Mouse (Mus musculus): ENCODE results near the gene Daam1. TPM values are rescaled to one million over a fixed set of nuclear protein-coding genes. Genes with fewer than 3 reads are reported as not detected.

The Daam1 gene
- total RNA-seq, 2 experiments from 2014 or later, result 18.8 to 21.2 TPM

DNA sequence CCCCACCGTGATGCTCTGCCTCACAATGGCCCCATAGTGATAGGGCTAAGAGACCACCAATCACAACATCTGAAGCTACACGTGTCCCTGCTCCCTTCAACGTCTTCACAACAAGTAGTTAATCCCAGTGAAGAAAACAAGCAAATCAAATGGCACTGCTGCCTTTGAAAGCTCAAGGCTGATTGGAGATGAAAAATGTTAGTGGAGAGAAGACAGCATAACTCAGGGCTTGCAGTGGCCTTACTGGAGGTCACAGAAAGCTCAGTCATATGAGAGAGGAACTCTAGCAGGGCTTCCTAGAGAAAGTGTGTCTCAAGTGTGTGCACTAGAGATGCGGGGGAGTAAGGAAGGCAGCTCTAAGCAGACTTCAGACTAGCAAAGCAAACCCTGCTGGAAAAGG, 131.7 kb downstream of the Daam1 start:
- peak in 1 of 2 experiments; percentile 22 for DNase-seq (ENCODE audit: low spot score in 2 of 2)

DNA sequence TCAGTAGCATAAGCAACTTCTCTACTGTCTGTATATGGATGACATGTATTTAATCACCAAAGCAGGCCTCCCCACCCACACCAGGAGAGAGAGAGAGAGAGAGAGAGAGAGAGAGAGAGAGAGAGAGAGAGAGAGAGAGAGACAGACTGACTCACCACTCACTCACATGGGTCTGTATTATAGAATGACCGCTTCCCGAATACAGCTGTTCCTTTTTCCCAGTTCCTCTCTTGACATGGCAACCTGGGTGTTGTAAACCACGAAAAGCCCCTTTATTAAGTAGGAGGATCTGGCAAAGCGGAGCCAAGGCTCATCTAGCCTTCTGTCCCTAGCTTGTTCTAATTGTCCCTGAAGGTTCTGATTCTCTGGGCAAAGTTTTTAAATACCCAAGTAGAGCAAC, 137.7 kb downstream of the Daam1 start:
- no peak for DNase-seq (ENCODE audit: low spot score in 2 of 2)

GRCm38 (mm10) chr12:71969022-71969421, 138.1 kb downstream of the Daam1 start:
- no peak for DNase-seq (ENCODE audit: low spot score in 2 of 2)

DNA sequence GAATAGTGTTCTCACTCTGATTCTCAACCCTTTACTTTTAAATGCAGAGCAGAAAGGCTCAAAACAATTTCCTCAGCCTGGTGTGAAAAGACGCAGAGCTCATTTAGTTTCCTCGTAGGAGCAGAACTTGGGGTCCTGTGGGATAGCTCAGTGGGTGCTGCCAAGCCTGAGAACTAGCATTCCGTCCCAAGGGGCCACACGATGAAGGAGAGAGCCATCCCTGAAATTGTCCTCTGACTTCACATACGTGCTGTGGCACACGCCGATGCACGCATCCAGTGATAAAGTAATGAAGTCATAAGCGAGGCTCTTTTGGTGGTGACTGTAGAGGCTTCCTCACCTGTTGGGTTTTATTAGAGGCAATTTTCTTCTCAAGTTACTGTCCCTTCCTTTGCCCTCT, 138.6 kb downstream of the Daam1 start:
- no peak for DNase-seq (ENCODE audit: low spot score in 2 of 2)

- no peak for DNase-seq (ENCODE audit: low spot score in 2 of 2)
Measured at GRCm38 (mm10) chr12:71969941-71970629, 139.2 kb downstream of the Daam1 start.

DNA sequence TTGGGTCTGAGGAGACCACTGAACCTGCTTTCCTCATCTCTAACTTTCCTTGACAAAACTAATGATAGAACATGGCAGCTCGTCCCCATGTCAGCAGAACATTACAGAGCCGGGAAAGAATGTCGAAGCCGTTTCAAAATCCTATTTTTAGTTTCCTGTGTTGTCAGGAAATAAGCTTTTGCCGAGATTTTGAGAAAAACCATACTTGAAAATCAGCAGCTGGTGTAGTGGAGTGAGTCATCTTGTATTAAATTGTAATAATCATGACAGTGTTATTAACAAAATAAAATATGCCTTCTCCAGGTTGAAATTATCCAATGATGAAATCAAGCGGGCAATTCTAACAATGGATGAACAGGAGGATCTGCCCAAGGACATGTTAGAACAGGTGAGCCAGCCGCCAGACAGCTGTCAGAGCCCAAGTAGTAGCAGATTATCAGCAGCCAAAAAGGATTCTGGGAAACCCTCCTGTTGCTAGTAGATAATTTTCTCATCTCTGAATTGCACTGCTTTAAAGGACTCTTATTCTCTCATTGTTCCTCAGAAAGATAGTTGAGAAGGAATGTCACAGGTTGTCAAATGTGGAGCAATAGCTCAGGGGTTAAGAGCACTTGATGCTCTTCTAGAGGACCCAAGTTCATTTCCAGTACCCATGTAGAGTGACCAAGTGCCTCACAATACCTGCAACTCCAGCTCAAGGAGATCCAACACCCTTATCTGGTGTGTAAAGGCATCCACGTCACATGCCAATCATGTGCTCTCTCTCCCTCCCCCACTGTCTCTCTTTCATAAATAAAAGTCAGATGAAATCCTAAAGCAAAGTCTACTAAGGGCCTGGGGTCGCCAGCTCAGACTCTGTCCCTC, 140.1 kb downstream of the Daam1 start:
- no peak for DNase-seq (ENCODE audit: low spot score in 2 of 2)

- DNase-seq (ENCODE audit: low spot score in 2 of 2), result no peak
Measured at GRCm38 (mm10) chr12:71972126-71972525, 141.2 kb downstream of the Daam1 start.

DNA sequence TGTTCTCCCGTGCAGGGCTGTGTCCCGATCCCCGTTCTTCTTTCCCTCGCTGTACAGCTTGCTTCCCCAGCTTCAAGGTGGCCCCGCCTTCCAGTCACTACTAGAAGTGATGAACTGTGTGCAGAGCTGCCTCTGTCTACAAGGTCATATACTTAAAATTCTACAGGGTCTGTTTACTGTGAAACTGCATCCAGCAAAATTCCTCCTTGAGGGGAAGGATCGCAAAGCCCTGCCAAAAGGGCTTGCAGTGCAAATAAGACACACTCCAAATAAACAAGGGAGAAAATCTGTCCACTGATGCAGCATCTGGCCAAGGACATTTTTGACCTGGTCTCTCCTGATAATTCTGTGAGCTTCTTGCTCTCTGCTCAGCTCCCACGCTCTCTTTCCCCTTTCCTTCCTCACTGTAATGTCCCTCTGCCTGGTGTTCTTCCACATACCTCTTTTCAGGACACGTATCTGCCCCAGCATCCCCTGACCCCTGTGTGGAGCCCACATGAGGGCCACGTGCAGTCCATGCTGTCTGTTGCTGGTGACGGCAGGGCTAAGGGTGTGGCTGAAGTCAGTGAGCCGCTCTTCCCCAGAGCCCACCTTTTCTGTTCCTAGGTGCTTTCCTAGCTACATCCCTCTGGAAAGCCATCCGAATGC, 141.9 kb downstream of the Daam1 start:
- DNase-seq (ENCODE audit: low spot score in 2 of 2), result no peak

- DNase-seq (ENCODE audit: low spot score in 2 of 2), result no peak
Measured at GRCm38 (mm10) chr12:71973577-71973976, 142.7 kb downstream of the Daam1 start.

- DNase-seq (ENCODE audit: low spot score in 2 of 2), result no peak
Measured at GRCm38 (mm10) chr12:71975626-71976025, 144.7 kb downstream of the Daam1 start.

DNA sequence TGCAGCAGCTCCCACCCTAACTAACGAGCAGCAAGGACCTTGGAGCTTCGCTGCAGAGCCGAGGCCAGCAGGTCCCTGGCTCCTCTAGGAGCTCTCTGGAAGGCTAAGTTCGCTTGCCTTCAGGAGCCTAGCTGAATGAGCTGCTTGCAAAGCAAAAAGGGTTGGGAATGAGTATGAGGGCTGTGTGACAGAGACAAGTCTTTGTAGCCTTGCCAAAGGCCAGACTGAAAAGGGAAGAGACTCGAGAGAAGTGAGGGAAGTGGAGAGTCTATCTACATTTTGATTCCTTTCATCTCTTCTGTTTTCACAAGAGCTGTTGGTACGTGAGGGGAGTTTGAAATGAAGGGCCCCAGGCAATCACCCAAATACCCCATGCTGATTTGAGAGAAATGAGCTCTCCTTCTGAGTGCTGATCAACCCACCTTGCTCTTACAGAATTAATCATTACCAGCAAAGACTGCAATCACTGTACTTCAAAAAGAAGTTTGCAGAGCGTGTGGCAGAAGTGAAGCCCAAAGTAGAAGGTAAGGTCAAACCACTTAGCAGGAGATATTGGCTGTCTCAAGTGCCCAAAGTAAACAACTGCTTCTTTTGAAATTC, 145.6 kb downstream of the Daam1 start:
- no peak for DNase-seq (ENCODE audit: low spot score in 2 of 2)

GRCm38 (mm10) chr12:71977364-71977763, 146.5 kb downstream of the Daam1 start:
- DNase-seq (ENCODE audit: low spot score in 2 of 2), result no peak

GRCm38 (mm10) chr12:71978513-71979352, 147.9 kb downstream of the Daam1 start:
- no peak for DNase-seq (ENCODE audit: low spot score in 2 of 2)

DNA sequence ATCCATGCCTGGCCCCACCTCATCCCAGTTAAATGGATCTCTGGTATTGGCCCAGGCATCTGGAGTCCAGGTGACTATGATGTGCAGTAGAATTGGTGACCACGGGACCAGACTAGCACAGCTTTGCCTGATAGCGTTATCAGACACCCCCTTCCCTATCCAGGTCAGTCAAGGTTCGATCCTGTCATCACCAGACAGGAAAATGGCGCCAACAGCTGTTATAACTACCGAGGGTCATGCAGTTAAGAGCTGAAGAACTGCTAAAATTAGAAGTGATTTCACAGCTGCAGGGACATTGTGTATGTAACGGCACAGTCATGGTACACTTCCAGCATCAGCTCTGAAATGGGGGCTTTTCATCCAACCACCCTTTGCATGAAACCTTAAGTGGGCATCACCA, 149.3 kb downstream of the Daam1 start:
- DNase-seq (ENCODE audit: low spot score in 2 of 2), result no peak

DNA sequence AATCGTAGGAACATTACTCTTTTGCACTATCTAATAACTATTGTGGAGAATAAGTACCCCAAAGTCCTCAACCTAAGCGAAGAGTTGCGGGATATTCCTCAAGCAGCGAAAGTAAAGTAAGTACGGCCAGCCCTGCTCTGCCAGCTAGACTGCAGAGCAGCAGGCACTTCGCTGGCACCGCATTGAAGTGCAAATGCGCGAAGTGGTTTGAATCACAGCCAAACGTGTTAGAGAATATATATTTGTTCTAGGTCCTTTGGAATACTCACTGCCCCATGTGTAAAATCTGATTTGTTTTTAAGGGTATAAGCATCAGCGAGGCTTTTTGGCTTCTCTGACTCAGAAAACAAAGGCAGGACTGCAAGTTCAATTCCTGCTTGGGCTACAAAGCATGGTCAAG, 149.9 kb downstream of the Daam1 start:
- no peak for DNase-seq (ENCODE audit: low spot score in 2 of 2)

DNA sequence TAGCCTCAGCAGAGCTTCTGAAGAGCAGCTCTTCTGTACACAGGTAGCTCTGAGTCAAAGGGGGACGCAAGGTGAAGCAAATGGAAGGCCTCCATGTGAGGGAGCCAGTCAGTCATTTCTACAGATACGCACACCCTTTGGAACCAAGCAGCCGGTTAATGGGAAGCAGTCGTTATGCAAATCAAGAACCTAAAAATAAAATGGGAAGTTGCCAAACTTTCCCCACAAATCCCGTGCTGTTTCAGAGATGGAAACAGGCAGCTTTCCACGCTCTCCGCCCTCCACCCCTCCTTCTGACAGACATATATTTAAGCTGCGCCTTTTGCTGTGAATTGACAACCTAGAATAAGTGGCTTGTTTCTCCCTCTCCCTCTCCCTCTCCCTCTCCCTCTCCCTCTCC, 150.4 kb downstream of the Daam1 start:
- no peak for DNase-seq (ENCODE audit: low spot score in 2 of 2)

DNA sequence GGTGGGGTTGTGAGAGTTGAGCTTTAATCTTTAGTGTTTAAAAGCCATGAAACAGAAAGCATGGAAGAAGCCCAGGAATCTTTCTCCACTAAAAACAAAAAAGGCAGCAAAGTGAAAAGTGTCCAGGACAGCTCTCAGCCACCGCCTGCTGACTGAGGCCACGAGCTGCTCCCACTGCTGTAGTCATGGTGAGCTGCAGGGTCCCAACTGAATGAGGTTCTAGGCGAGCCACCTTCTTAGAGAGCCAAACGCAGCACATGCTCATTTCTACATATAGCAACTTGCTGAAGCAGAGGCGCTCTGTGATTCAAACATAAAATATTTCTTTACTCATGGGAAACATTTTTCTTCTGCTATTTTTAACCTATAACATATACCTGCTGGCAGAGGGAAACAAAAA, 150.9 kb downstream of the Daam1 start:
- DNase-seq (ENCODE audit: low spot score in 2 of 2), result no peak

DNA sequence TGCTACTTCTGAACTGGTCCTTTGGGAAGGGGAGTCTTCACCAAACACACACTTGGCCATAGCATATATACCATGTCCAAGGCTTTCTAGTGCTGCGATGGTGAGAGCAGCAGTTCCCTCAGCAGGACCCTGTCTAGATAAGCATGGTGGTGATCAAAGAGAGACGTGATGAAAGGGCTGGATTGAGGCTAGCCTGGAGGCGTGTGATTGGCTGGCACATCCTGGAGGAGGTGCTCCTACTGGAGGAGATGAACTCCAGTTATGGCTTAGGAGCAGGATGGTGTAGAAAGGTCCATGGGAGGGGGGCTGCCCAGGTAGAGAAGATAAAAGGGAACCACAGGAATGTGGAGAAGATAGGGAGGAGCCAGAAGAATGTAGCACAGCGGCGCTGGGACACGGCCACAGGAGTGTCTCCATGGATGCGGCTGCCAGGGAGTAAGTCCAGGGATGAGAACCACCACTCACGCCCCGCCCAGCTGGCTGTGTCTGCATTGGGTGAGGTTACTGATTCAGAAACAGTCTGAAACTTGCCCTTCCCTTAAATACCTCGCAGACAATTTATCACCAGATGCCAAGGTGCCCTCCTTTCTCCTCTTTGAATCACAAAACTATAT, 152.3 kb downstream of the Daam1 start:
- DNase-seq (ENCODE audit: low spot score in 2 of 2), result no peak

- no peak for DNase-seq (ENCODE audit: low spot score in 2 of 2)
Measured at GRCm38 (mm10) chr12:71987161-71987560, 156.3 kb downstream of the Daam1 start.

GRCm38 (mm10) chr12:71987885-71988284, 157.0 kb downstream of the Daam1 start:
- no peak for DNase-seq (ENCODE audit: low spot score in 2 of 2)

Data from adrenal gland, adult 18-20 months (tissue).